Comparison of ENCODE assay signal across 24 mouse cellular contexts in the genomic region with DNA sequence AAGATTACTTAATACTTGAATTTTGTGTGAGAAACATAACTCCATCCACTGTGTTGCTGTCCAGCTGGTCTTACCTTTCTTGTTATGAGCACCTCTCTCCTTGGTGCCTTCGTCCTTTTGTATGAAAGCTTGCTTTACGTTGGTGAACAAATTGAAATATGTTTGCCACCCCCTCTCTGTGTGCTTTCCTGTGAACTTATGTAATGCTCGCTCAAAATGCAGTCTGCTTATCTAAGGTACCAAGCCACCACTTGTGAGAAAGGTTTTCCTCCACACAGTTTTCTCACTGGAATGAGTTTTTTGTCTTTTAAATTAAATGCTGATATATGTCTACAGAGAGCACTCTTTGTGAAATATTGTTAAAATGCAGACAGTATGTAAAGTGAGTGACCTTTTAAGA. TPM values are rescaled to one million over a fixed set of nuclear protein-coding genes. Genes with fewer than 3 reads are reported as not detected.
DNase-seq lines count a peak whose midpoint lies in the region; ATAC-seq and TF ChIP-seq lines count a peak whose summit lies in the region.
"Had no signal": no experiment of that assay in that cellular context is flagged by ENCODE, and none has a peak within 500 bp of the region (broad histone marks: within the 10 kb centered on the region; RNA-seq: fewer than 3 reads in every experiment).

No protein-coding gene starts in this region.

- ATAC-seq in frontal cortex, adult (ENCODE audit: low TSS enrichment) = peak; percentile 83
- ATAC-seq: activated CD4-positive, CD25-positive, alpha-beta regulatory T cell, adult 4 months; CD4-positive, CD25-positive, alpha-beta regulatory T cell, adult 4 months; forebrain, embryonic 13.5 days; forebrain, embryonic 15.5 days; forebrain, postnatal 0 days; Patski had no signal

- intact Hi-C loops in left cerebral cortex, adult 2 months (cut with DNase I) = no loop called here

- H3K4me3 ChIP-seq in left cerebral cortex, adult 2 months = no peak overlapping the region
- H3K4me3 ChIP-seq: embryonic facial prominence, embryonic 10.5 days; embryonic facial prominence, embryonic 12.5 days; forebrain, embryonic 13.5 days; forebrain, embryonic 15.5 days had no signal

- no peak for DNase-seq in frontal cortex, postnatal 25 days (ENCODE audit: low spot score in 2 of 2)
- peak; percentile 54 for DNase-seq in brain, adult 2 months (ENCODE audit: low read depth, low spot score)
- peak; percentile 15 for DNase-seq in telencephalon, adult 2 months (ENCODE audit: low read depth, low spot score)
- DNase-seq in left cerebral cortex, adult 2 months (ENCODE audit: extremely low spot score in 1 of 2, low spot score in 2 of 2) = no peak
- DNase-seq: adrenal gland, adult 8-10 months; adrenal gland, postnatal 14 days; adrenal gland, postnatal 36 days; B cell, adult 2 months; cerebellum, adult 11 months; cerebellum, adult 18-20 months; cerebellum, adult 8-10 months; cerebellum, adult 9-11 months; cerebellum, postnatal 14 days; cerebellum, postnatal 36 days; forebrain, postnatal 0 days had no signal

- no peak for TF ChIP-seq CTCF in left cerebral cortex, adult 2 months (IDR thresholded peaks at IDR 0.05)

- H3K27ac ChIP-seq in left cerebral cortex, adult 2 months = no peak overlapping the region
- H3K27ac ChIP-seq: embryonic facial prominence, embryonic 10.5 days; embryonic facial prominence, embryonic 12.5 days; forebrain, embryonic 13.5 days; forebrain, embryonic 15.5 days had no signal

RNA-seq across cellular contexts. Expression of a gene that starts 19.6 kb away (rescaled TPM):
- total RNA-seq in left cerebral cortex, adult 2 months (2021) = 10 to 100 TPM; 20.5 to 26.2 TPM

RNA-seq across cellular contexts. Expression of a gene that starts 30.4 kb away (rescaled TPM):
- 10 to 100 TPM in 1 of 2 experiments, 1 to 10 TPM in 1; 8.8 to 16.1 TPM for total RNA-seq in left cerebral cortex, adult 2 months (2021)

RNA-seq across cellular contexts. Expression of a gene that starts 30.5 kb away (rescaled TPM):
- total RNA-seq in left cerebral cortex, adult 2 months (2021) = 10 to 100 TPM; 43.1 to 48.7 TPM

RNA-seq across cellular contexts. Expression of a gene that starts 30.7 kb away (rescaled TPM):
- 1 to 10 TPM; 5.2 to 8.1 TPM for total RNA-seq in left cerebral cortex, adult 2 months (2021)

RNA-seq across cellular contexts. Expression of a gene that starts 36.2 kb away (rescaled TPM):
- total RNA-seq in left cerebral cortex, adult 2 months (2021) = under 1 TPM; 0.63 to 0.89 TPM
- total RNA-seq: CH12.LX had no signal

Comparison
In these comparisons a context has a peak if more than half of its experiments do, and no peak if none do; other contexts are left out.
1. DNase-seq: peak in brain, adult 2 months (single experiment) and telencephalon, adult 2 months (single experiment); none in frontal cortex, postnatal 25 days (0 of 2) and left cerebral cortex, adult 2 months (0 of 2).